Mouse (Mus musculus) hindbrain, embryonic 16.5 days (tissue): ENCODE data around the gene Rnase1. TPM values are rescaled to one million over a fixed set of nuclear protein-coding genes. Genes with fewer than 3 reads are reported as not detected.
"Not testable (repeated sequence)": the region's sequence is repeated elsewhere in the genome, so short reads cannot be mapped to it uniquely, and the experiment has no call there.

Experiments used
- ATAC-seq: fragments of 200-750 bp; cut with Nextera tagmentation; 2 replicates; pipeline ENCODE4 v1.8.0; 2017; ENCODE audit warnings: moderate TSS enrichment, moderate library complexity
- H3K27ac ChIP-seq: fragments of 300-500 bp; sonication (generic); 2 replicates; pipeline ENCODE4 v1.5.1; 2014; ENCODE audit warnings: low read depth, mild to moderate bottlenecking, control low read depth, low read length, moderate library complexity
- H3K27me3 ChIP-seq: fragments of 300-500 bp; sonication (generic); replicated peaks from 2 replicates; pipeline ENCODE4 v1.6.1; 2014; ENCODE audit warnings: low read length; ENCODE audit not compliant: control insufficient read depth, insufficient read depth
- H3K36me3 ChIP-seq: fragments of 300-500 bp; sonication (generic); 2 replicates; pipeline ENCODE4 v1.6.1; 2014; ENCODE audit warnings: mild to moderate bottlenecking, low read length, moderate library complexity, mixed read lengths; ENCODE audit not compliant: control insufficient read depth, insufficient read depth
- H3K4me1 ChIP-seq: fragments of 300-500 bp; sonication (generic); 2 replicates; pipeline ENCODE4 v1.6.1; 2014; ENCODE audit warnings: low read depth, low read length; ENCODE audit not compliant: control insufficient read depth, insufficient read depth
- H3K4me2 ChIP-seq: fragments of 300-500 bp; sonication (generic); 2 replicates; pipeline ENCODE4 v1.6.1; 2014; ENCODE audit warnings: mild to moderate bottlenecking, low read length, control low read depth, moderate library complexity
- H3K4me3 ChIP-seq: fragments of 300-500 bp; sonication (generic); 2 replicates; pipeline ENCODE4 v1.5.1; 2014; ENCODE audit warnings: mild to moderate bottlenecking, low read length, control low read depth, moderate library complexity
- H3K9ac ChIP-seq: fragments of 300-500 bp; sonication (generic); 2 replicates; pipeline ENCODE4 v1.6.1; 2014; ENCODE audit warnings: low read depth, mild to moderate bottlenecking, control low read depth, low read length, moderate library complexity
- H3K9me3 ChIP-seq: fragments of 300-500 bp; sonication (generic); 2 replicates; pipeline ENCODE4 v1.6.1; 2014; ENCODE audit warnings: mild to moderate bottlenecking, low read length, moderate library complexity; ENCODE audit not compliant: control insufficient read depth
- WGBS: fragments of 180-500 bp; shearing (Covaris S2); extraction: QIAGEN DNeasy Blood & Tissue Kit; methylation state at CpG from one replicate; pipeline ENCODE4 v1.1.7; 2014; 5-methylcytosine and 5-hydroxymethylcytosine counted together
- polyA plus RNA-seq: library from polyadenylated mRNA; unstranded; fragments of >200 nt; fragmentation: Nextera tagmentation; extraction: Ambion mirVana; gene quantifications from 2 replicates; pipeline ENCODE4 v1.2.1, GENCODE M21; 2015

The Rnase1 gene
- polyA plus RNA-seq, 1 experiment from 2014 or later: 0.84 TPM

- not testable (repeated sequence) for H3K9me3 ChIP-seq, H3K27me3 ChIP-seq, H3K27ac ChIP-seq, H3K36me3 ChIP-seq, H3K4me1 ChIP-seq, H3K9ac ChIP-seq, H3K4me3 ChIP-seq, ATAC-seq, H3K4me2 ChIP-seq
- WGBS: 92% methylated on average over 3 of the region's 3 CpGs
Observed at GRCm38 (mm10) chr14:51161976-51162375, 15.4 kb upstream of the Rnase1 start, which contains the start of gene Rnase2b. Gene Rnase2b, plus strand, starts transcription at chr14:51162260.

- Histone ChIP-seq H3K9me3 (no peaks in the 10 kb centered on the region), H3K36me3 (no peaks in the 10 kb centered on the region), H3K4me1 (no peaks in the 10 kb centered on the region), H3K27me3 (no peaks in the 10 kb centered on the region), H3K9ac (no peak overlapping the region), H3K4me2 (no peak overlapping the region), H3K4me3 (no peak overlapping the region), H3K27ac (no peak overlapping the region)
- ATAC-seq: no peak
- WGBS: 92% methylated on average over 1 of the region's 1 CpGs
Observed at GRCm38 (mm10) chr14:51157072-51157471, 10.5 kb upstream of the Rnase1 start.

GRCm38 (mm10) chr14:51156736-51157068 is 10.1 kb upstream of the Rnase1 start:
- no peak overlapping the region for H3K4me2 ChIP-seq
- H3K27ac ChIP-seq: no peak overlapping the region
- ATAC-seq: no peak
- H3K9ac ChIP-seq: no peak overlapping the region
- H3K27me3 ChIP-seq: no peaks in the 10 kb centered on the region
- no peak overlapping the region for H3K4me3 ChIP-seq
- H3K9me3 ChIP-seq: no peaks in the 10 kb centered on the region
- no peaks in the 10 kb centered on the region for H3K4me1 ChIP-seq
- WGBS: 70% methylated on average over 4 of the region's 4 CpGs
- H3K36me3 ChIP-seq: no peaks in the 10 kb centered on the region

- Histone ChIP-seq H3K27me3 (no peaks in the 10 kb centered on the region), H3K4me3 (no peak overlapping the region), H3K36me3 (no peaks in the 10 kb centered on the region), H3K9ac (no peak overlapping the region), H3K9me3 (no peaks in the 10 kb centered on the region), H3K4me1 (no peaks in the 10 kb centered on the region), H3K4me2 (no peak overlapping the region), H3K27ac (no peak overlapping the region)
- ATAC-seq: no peak
- WGBS: 80% methylated on average over 5 of the region's 5 CpGs
Observed at GRCm38 (mm10) chr14:51156056-51156735, 9.6 kb upstream of the Rnase1 start.

- H3K36me3 ChIP-seq: no peaks in the 10 kb centered on the region
- H3K4me2 ChIP-seq: no peak overlapping the region
- no peaks in the 10 kb centered on the region for H3K4me1 ChIP-seq
- H3K27ac ChIP-seq: no peak overlapping the region
- 87% methylated on average over 5 of the region's 5 CpGs for WGBS
- no peaks in the 10 kb centered on the region for H3K27me3 ChIP-seq
- H3K9me3 ChIP-seq: no peaks in the 10 kb centered on the region
- no peak for ATAC-seq
- H3K4me3 ChIP-seq: no peak overlapping the region
- H3K9ac ChIP-seq: no peak overlapping the region
Observed at GRCm38 (mm10) chr14:51152249-51152870, 5.8 kb upstream of the Rnase1 start.

GRCm38 (mm10) chr14:51150206-51150831 is 3.7 kb upstream of the Rnase1 start:
- Histone ChIP-seq H3K4me3 (no peak overlapping the region), H3K27ac (no peak overlapping the region), H3K36me3 (no peaks in the 10 kb centered on the region), H3K9me3 (no peaks in the 10 kb centered on the region), H3K4me1 (no peaks in the 10 kb centered on the region), H3K4me2 (no peak overlapping the region), H3K9ac (no peak overlapping the region), H3K27me3 (no peaks in the 10 kb centered on the region)
- WGBS: 82% methylated on average over 3 of the region's 3 CpGs
- ATAC-seq: no peak

GRCm38 (mm10) chr14:51149164-51149563 is 2.6 kb upstream of the Rnase1 start:
- no peaks in the 10 kb centered on the region for H3K9me3 ChIP-seq
- no peaks in the 10 kb centered on the region for H3K27me3 ChIP-seq
- no peak overlapping the region for H3K9ac ChIP-seq
- ATAC-seq: no peak
- WGBS: 76% methylated on average over 5 of the region's 5 CpGs
- H3K4me1 ChIP-seq: no peaks in the 10 kb centered on the region
- H3K4me2 ChIP-seq: no peak overlapping the region
- no peak overlapping the region for H3K4me3 ChIP-seq
- no peak overlapping the region for H3K27ac ChIP-seq
- H3K36me3 ChIP-seq: no peaks in the 10 kb centered on the region

- no peak overlapping the region for H3K27ac ChIP-seq
- no peak overlapping the region for H3K4me3 ChIP-seq
- no peaks in the 10 kb centered on the region for H3K4me1 ChIP-seq
- no peak for ATAC-seq
- no peaks in the 10 kb centered on the region for H3K9me3 ChIP-seq
- no peak overlapping the region for H3K4me2 ChIP-seq
- no peaks in the 10 kb centered on the region for H3K27me3 ChIP-seq
- WGBS: 72% methylated on average over 3 of the region's 3 CpGs
- no peaks in the 10 kb centered on the region for H3K36me3 ChIP-seq
- H3K9ac ChIP-seq: no peak overlapping the region
Observed at GRCm38 (mm10) chr14:51148006-51148405, 1.4 kb upstream of the Rnase1 start.

GRCm38 (mm10) chr14:51145521-51145920 is 1.1 kb downstream of the Rnase1 start:
- Histone ChIP-seq H3K27ac (no peak overlapping the region), H3K27me3 (no peaks in the 10 kb centered on the region), H3K9ac (no peak overlapping the region), H3K9me3 (no peaks in the 10 kb centered on the region), H3K4me2 (no peak overlapping the region), H3K4me1 (no peaks in the 10 kb centered on the region), H3K36me3 (no peaks in the 10 kb centered on the region), H3K4me3 (no peak overlapping the region)
- no peak for ATAC-seq
- WGBS: 83% methylated on average over 6 of the region's 6 CpGs
